Mouse (Mus musculus): Measurements from ENCODE around the gene Crabp2. TPM values are rescaled to one million over a fixed set of nuclear protein-coding genes. Genes with fewer than 3 reads are reported as not detected.

Gene Crabp2
- total and polyA plus RNA-seq, 2 experiments from 2014 or later = 28.6 to 46.3 TPM

GRCm38 (mm10) chr3:87973593-87974380 is 25.3 kb downstream of the Crabp2 start:
- peak overlapping the region; percentile 26; the same call in 1 of the 2 replicates for H3K9ac ChIP-seq (replicated peaks; ENCODE audit: low read length)
- no peaks in the 10 kb centered on the region for H3K27me3 ChIP-seq (ENCODE audit: insufficient read depth, low read length)
- peak overlapping the region; percentile 19 for H3K4me3 ChIP-seq (ENCODE audit: low read length)
- peak; percentile 19; the same call in 1 of the 2 replicates for ATAC-seq
- H3K9me3 ChIP-seq (ENCODE audit: low read length) = no peaks in the 10 kb centered on the region
- no peaks in the 10 kb centered on the region for H3K36me3 ChIP-seq (ENCODE audit: insufficient read depth, low read length)
- peaks cover 12% of the 10 kb centered on the region for H3K4me1 ChIP-seq (ENCODE audit: insufficient read depth, low read length)
- no peak for DNase-seq (ENCODE audit: low spot score)
- H3K27ac ChIP-seq = peak overlapping the region; percentile 33
- 20% methylated on average over 14 of the region's 14 CpGs for WGBS
- TF ChIP-seq CTCF (IDR thresholded peaks at IDR 0.05; ENCODE audit: low read depth) = no peak
- H3K4me2 ChIP-seq (ENCODE audit: low read depth, low read length) = peak overlapping the region; percentile 67

GRCm38 (mm10) chr3:87974381-87974987 is 26.0 kb downstream of the Crabp2 start:
- WGBS = 20% methylated on average over 12 of the region's 12 CpGs
- 0 out of 2 replicates have a peak overlapping the region, but pooled peaks have one; percentile 19 for H3K4me3 ChIP-seq (ENCODE audit: low read length)

GRCm38 (mm10) chr3:87979493-87979892 is 31.0 kb downstream of the Crabp2 start:
- Histone ChIP-seq H3K9me3 (ENCODE audit: low read length) (no peaks in the 10 kb centered on the region), H3K36me3 (ENCODE audit: insufficient read depth, low read length) (no peaks in the 10 kb centered on the region), H3K4me1 (ENCODE audit: insufficient read depth, low read length) (peaks cover 14% of the 10 kb centered on the region), H3K27ac (no peak overlapping the region), H3K4me3 (ENCODE audit: low read length) (no peak overlapping the region), H3K4me2 (ENCODE audit: low read depth, low read length) (no peak overlapping the region), H3K9ac (replicated peaks; ENCODE audit: low read length) (no peak overlapping the region), H3K27me3 (ENCODE audit: insufficient read depth, low read length) (no peaks in the 10 kb centered on the region)
- DNase-seq (ENCODE audit: low spot score) (no peak), ATAC-seq (no peak)
- 86% methylated on average over 5 of the region's 5 CpGs for WGBS
- TF ChIP-seq CTCF (IDR thresholded peaks at IDR 0.05; ENCODE audit: low read depth) = no peak

More at GRCm38 (mm10) chr3:87974381-87974987, 26.0 kb downstream of the Crabp2 start:
- no peaks in the 10 kb centered on the region for H3K27me3 ChIP-seq (ENCODE audit: insufficient read depth, low read length)
- DNase-seq (ENCODE audit: low spot score) (peak; percentile 66), ATAC-seq (peak; percentile 73)
- peak overlapping the region; percentile 33; the same call in 1 of the 2 replicates for H3K27ac ChIP-seq
- H3K4me1 ChIP-seq (ENCODE audit: insufficient read depth, low read length) = peaks cover 12% of the 10 kb centered on the region
- no peaks in the 10 kb centered on the region for H3K9me3 ChIP-seq (ENCODE audit: low read length)
- no peaks in the 10 kb centered on the region for H3K36me3 ChIP-seq (ENCODE audit: insufficient read depth, low read length)
- 0 out of 2 replicates have a peak overlapping the region, but pooled peaks have one; percentile 7 for H3K9ac ChIP-seq (replicated peaks; ENCODE audit: low read length)
- H3K4me2 ChIP-seq (ENCODE audit: low read depth, low read length) = peak overlapping the region; percentile 67
- TF ChIP-seq CTCF (IDR thresholded peaks at IDR 0.05; ENCODE audit: low read depth) = no peak

GRCm38 (mm10) chr3:87980085-87980484 is 31.6 kb downstream of the Crabp2 start:
- no peak for TF ChIP-seq CTCF (IDR thresholded peaks at IDR 0.05; ENCODE audit: low read depth)
- Histone ChIP-seq H3K4me3 (ENCODE audit: low read length) (no peak overlapping the region), H3K9me3 (ENCODE audit: low read length) (no peaks in the 10 kb centered on the region), H3K27me3 (ENCODE audit: insufficient read depth, low read length) (no peaks in the 10 kb centered on the region), H3K36me3 (ENCODE audit: insufficient read depth, low read length) (no peaks in the 10 kb centered on the region), H3K27ac (no peak overlapping the region), H3K9ac (replicated peaks; ENCODE audit: low read length) (no peak overlapping the region), H3K4me2 (ENCODE audit: low read depth, low read length) (no peak overlapping the region), H3K4me1 (ENCODE audit: insufficient read depth, low read length) (peaks cover 14% of the 10 kb centered on the region)
- DNase-seq (ENCODE audit: low spot score) (no peak), ATAC-seq (no peak)
- WGBS = 74% methylated on average over 3 of the region's 3 CpGs

GRCm38 (mm10) chr3:87980728-87981127 is 32.3 kb downstream of the Crabp2 start:
- H3K4me3 ChIP-seq (ENCODE audit: low read length) = no peak overlapping the region
- DNase-seq (ENCODE audit: low spot score) (no peak), ATAC-seq (no peak)
- H3K27ac ChIP-seq = no peak overlapping the region
- H3K36me3 ChIP-seq (ENCODE audit: insufficient read depth, low read length) = no peaks in the 10 kb centered on the region
- no peaks in the 10 kb centered on the region for H3K9me3 ChIP-seq (ENCODE audit: low read length)
- TF ChIP-seq CTCF (IDR thresholded peaks at IDR 0.05; ENCODE audit: low read depth) = no peak
- H3K4me2 ChIP-seq (ENCODE audit: low read depth, low read length) = no peak overlapping the region
- 65% methylated on average over 5 of the region's 5 CpGs for WGBS
- H3K9ac ChIP-seq (replicated peaks; ENCODE audit: low read length) = no peak overlapping the region
- H3K4me1 ChIP-seq (ENCODE audit: insufficient read depth, low read length) = peaks cover 14% of the 10 kb centered on the region
- no peaks in the 10 kb centered on the region for H3K27me3 ChIP-seq (ENCODE audit: insufficient read depth, low read length)

GRCm38 (mm10) chr3:87981214-87981760 is 32.8 kb downstream of the Crabp2 start:
- Histone ChIP-seq H3K4me2 (ENCODE audit: low read depth, low read length) (no peak overlapping the region), H3K27me3 (ENCODE audit: insufficient read depth, low read length) (no peaks in the 10 kb centered on the region), H3K9me3 (ENCODE audit: low read length) (no peaks in the 10 kb centered on the region), H3K4me3 (ENCODE audit: low read length) (no peak overlapping the region), H3K9ac (replicated peaks; ENCODE audit: low read length) (no peak overlapping the region), H3K36me3 (ENCODE audit: insufficient read depth, low read length) (no peaks in the 10 kb centered on the region), H3K27ac (no peak overlapping the region), H3K4me1 (ENCODE audit: insufficient read depth, low read length) (peaks cover 16% of the 10 kb centered on the region)
- ATAC-seq (no peak), DNase-seq (ENCODE audit: low spot score) (no peak)
- 77% methylated on average over 6 of the region's 6 CpGs for WGBS
- no peak for TF ChIP-seq CTCF (IDR thresholded peaks at IDR 0.05; ENCODE audit: low read depth)

Data from hindbrain, postnatal 0 days (tissue).